Mouse (Mus musculus) hematopoietic stem cell, adult 5-6 weeks (primary cell): Measurements from ENCODE around the gene 5830411N06Rik. TPM values are rescaled to one million over a fixed set of nuclear protein-coding genes. Genes with fewer than 3 reads are reported as not detected.

ENCODE experiments used
- ATAC-seq, 2 experiments: fragments of 125-278 bp in 1 of 2; replicated peaks in 1 of 2; 2 replicates each; pipeline ENCODE4 v1.8.0; 2016 to 2017; ENCODE audit warnings: inconsistent platforms in 2 of 2, mild to moderate bottlenecking in 2 of 2, moderate number of reproducible peaks in 2 of 2, low read depth in 1 of 2, moderate TSS enrichment in 1 of 2; ENCODE audit not compliant: low FRiP score in 2 of 2, poor library complexity in 2 of 2, severe bottlenecking in 2 of 2, insufficient read depth in 1 of 2, low TSS enrichment in 1 of 2
- total RNA-seq: library from RNA; stranded (forward); fragments of 172-1452, 232-1000 nt; gene quantifications from 2 replicates; pipeline ENCODE4 v1.2.3, GENCODE M21; 2017

5830411N06Rik gene
- 0.50 TPM in 1 of 2 replicates, not detected in the other for total RNA-seq

GRCm38 (mm10) chr7:140247216-140247615 lies at the start of gene 5830411N06Rik:
Gene 5830411N06Rik, plus strand, starts transcription at chr7:140247284.
- ATAC-seq: no peak

- ATAC-seq: no peak
These were observed 46.0 kb upstream of the 5830411N06Rik start for GRCm38 (mm10) chr7:140201090-140201489.

GRCm38 (mm10) chr7:140205864-140206263 lies 41.2 kb upstream of the 5830411N06Rik start, which contains the start of gene Olfr524:
Gene Olfr524, minus strand, starts transcription at chr7:140205964.
- ATAC-seq: no peak

GRCm38 (mm10) chr7:140206904-140207303 lies 40.2 kb upstream of the 5830411N06Rik start:
- ATAC-seq: 0 out of 4 replicates have a peak, but pooled peaks of 1 of the 2 experiments have one; percentile 18

- peak; percentile 37 to 54; a peak in 1 of 4 replicates for ATAC-seq
These were observed 38.9 kb upstream of the 5830411N06Rik start for GRCm38 (mm10) chr7:140208153-140208552.

GRCm38 (mm10) chr7:140208677-140209076 lies 38.4 kb upstream of the 5830411N06Rik start:
- ATAC-seq: no peak

- no peak for ATAC-seq
These were observed 33.2 kb upstream of the 5830411N06Rik start for GRCm38 (mm10) chr7:140213841-140214240.

GRCm38 (mm10) chr7:140217967-140218366 lies 29.1 kb upstream of the 5830411N06Rik start, which contains the start of gene Cd163l1:
Gene Cd163l1, plus strand, starts transcription at chr7:140218267.
- no peak for ATAC-seq

- ATAC-seq: no peak
These were observed 27.8 kb upstream of the 5830411N06Rik start for GRCm38 (mm10) chr7:140219268-140219667.

- no peak for ATAC-seq
These were observed 26.7 kb upstream of the 5830411N06Rik start for GRCm38 (mm10) chr7:140220375-140220774.

- ATAC-seq: no peak
These were observed 22.9 kb upstream of the 5830411N06Rik start for GRCm38 (mm10) chr7:140224209-140224608.

- no peak for ATAC-seq
These were observed 18.6 kb upstream of the 5830411N06Rik start for GRCm38 (mm10) chr7:140228476-140228875.

GRCm38 (mm10) chr7:140231026-140231425 lies 16.1 kb upstream of the 5830411N06Rik start:
- ATAC-seq: no peak

- ATAC-seq: no peak
These were observed 13.4 kb upstream of the 5830411N06Rik start for GRCm38 (mm10) chr7:140233696-140234095.

GRCm38 (mm10) chr7:140253780-140254299 lies 6.8 kb downstream of the 5830411N06Rik start:
- peak in 1 of 2 experiments; percentile 32; a peak in 1 of 4 replicates for ATAC-seq

GRCm38 (mm10) chr7:140295746-140296145 lies 48.7 kb downstream of the 5830411N06Rik start:
- no peak for ATAC-seq

GRCm38 (mm10) chr7:140296876-140297275 lies 49.8 kb downstream of the 5830411N06Rik start:
- no peak for ATAC-seq

- ATAC-seq: no peak
These were observed 52.3 kb downstream of the 5830411N06Rik start for GRCm38 (mm10) chr7:140299416-140299815.

- no peak for ATAC-seq
These were observed 72.8 kb downstream of the 5830411N06Rik start for GRCm38 (mm10) chr7:140319861-140320385.
